Mouse (Mus musculus) megakaryocyte, adult 5-6 weeks (primary cell): Measurements from ENCODE around the gene Ifih1. TPM values are rescaled to one million over a fixed set of nuclear protein-coding genes. Genes with fewer than 3 reads are reported as not detected.

ENCODE experiments used
- ATAC-seq: 2 replicates; pipeline ENCODE4 v1.8.0; 2016; ENCODE audit warnings: mild to moderate bottlenecking, inconsistent platforms; ENCODE audit not compliant: poor library complexity, severe bottlenecking
- total RNA-seq, 2 experiments: library from RNA; stranded (forward) in 1 of 2; stranded (reverse) in 1 of 2; fragments of 153-499, 151-499 nt in 1 of 2; fragments of 221-1000, 200-1000 nt in 1 of 2; gene quantifications; 2 replicates each; pipeline versions ENCODE4 v1.2.3 to v1.2.4; 2015 to 2017

Gene Ifih1
- total RNA-seq (2015) (20.2 and 23.3 TPM in 2 replicates), total RNA-seq (2017) (24.7 and 27.7 TPM in 2 replicates)

- ATAC-seq = peak; percentile 86
These were observed at the start of gene Ifih1 for GRCm38 (mm10) chr2:62646014-62646645. Gene Ifih1 (minus strand): TSS chr2:62646255.

- ATAC-seq = no peak
These were observed 39.9 kb upstream of the Ifih1 start for GRCm38 (mm10) chr2:62685934-62686333.

GRCm38 (mm10) chr2:62684989-62685595 is 39.0 kb upstream of the Ifih1 start:
- ATAC-seq = peak; percentile 87

GRCm38 (mm10) chr2:62681667-62682066 is 35.6 kb upstream of the Ifih1 start:
- no peak for ATAC-seq

- ATAC-seq = peak; percentile 94
These were observed 26.7 kb upstream of the Ifih1 start for GRCm38 (mm10) chr2:62672788-62673187.

GRCm38 (mm10) chr2:62670767-62671166 is 24.7 kb upstream of the Ifih1 start:
- no peak for ATAC-seq

GRCm38 (mm10) chr2:62670301-62670700 is 24.2 kb upstream of the Ifih1 start:
- no peak for ATAC-seq

GRCm38 (mm10) chr2:62669848-62670247 is 23.8 kb upstream of the Ifih1 start:
- no peak for ATAC-seq

GRCm38 (mm10) chr2:62665536-62665935 is 19.5 kb upstream of the Ifih1 start:
- no peak for ATAC-seq

GRCm38 (mm10) chr2:62664839-62665238 is 18.8 kb upstream of the Ifih1 start:
- ATAC-seq = peak; percentile 22

GRCm38 (mm10) chr2:62664135-62664670 is 18.1 kb upstream of the Ifih1 start, which contains the start of gene Gca:
Gene Gca (plus strand): TSS chr2:62664285.
- ATAC-seq = peak; percentile 90

GRCm38 (mm10) chr2:62662560-62662959 is 16.5 kb upstream of the Ifih1 start:
- no peak for ATAC-seq

GRCm38 (mm10) chr2:62660565-62660964 is 14.5 kb upstream of the Ifih1 start:
- no peak for ATAC-seq

- peak; percentile 73 for ATAC-seq
These were observed 10.0 kb upstream of the Ifih1 start for GRCm38 (mm10) chr2:62656072-62656471.

GRCm38 (mm10) chr2:62654519-62655338 is 8.7 kb upstream of the Ifih1 start:
- peak; percentile 95 for ATAC-seq

- no peak for ATAC-seq
These were observed 6.4 kb upstream of the Ifih1 start for GRCm38 (mm10) chr2:62652466-62652865.

GRCm38 (mm10) chr2:62651890-62652289 is 5.8 kb upstream of the Ifih1 start:
- no peak for ATAC-seq

GRCm38 (mm10) chr2:62646671-62647289 is 725 bp upstream of the Ifih1 start:
- no peak for ATAC-seq

- peak; percentile 41 for ATAC-seq
These were observed 580 bp downstream of the Ifih1 start for GRCm38 (mm10) chr2:62645475-62645874.

GRCm38 (mm10) chr2:62644891-62645290 is 1.2 kb downstream of the Ifih1 start:
- no peak for ATAC-seq
